In the genomic region with DNA sequence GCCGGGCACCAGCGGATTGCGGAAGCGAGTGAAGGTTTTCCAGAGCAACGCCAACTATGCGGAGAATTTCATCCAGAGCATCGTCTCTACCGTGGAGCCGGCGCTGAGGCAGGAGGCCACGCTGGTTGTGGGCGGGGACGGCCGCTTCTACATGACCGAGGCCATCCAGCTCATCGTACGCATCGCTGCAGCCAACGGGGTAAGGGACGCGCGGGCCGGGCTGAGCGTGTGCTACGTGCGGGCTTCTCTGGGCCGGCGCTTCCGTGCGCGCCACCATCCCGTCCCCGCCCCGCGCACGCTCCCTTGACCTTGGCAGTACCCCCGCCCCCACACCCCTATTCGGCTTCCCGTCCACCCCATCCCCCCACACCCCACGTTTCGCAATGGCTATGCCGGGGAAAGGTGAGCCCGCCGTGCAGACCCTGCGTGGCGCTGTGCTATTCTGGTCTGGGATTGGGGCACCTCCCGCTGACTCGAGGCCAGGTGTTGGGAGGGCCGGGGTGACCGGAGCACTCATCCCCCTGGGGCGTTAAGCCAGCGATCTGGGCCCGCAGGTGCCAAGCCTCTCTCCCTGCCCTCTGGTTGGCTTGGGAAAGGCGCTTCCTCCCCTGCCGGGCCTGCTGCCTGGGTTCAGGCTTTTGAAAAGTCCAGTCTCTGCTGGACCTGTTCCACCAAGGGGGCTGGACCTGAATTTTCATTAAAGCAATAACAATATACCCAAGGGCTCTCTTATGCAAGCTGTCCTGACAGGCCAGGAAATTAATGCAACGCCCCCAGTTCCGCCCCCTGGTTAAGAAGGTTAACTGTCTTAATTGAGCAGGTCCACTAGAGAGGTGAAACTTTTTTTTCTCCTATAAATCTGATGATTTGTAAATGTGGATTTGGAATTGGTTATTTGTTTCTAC, we compare ENCODE assay signal across 8 mouse cellular contexts. TPM values are rescaled to one million over a fixed set of nuclear protein-coding genes. Genes with fewer than 3 reads are reported as not detected.
DNase-seq lines count a peak whose midpoint lies in the region; ATAC-seq lines count a peak whose summit lies in the region.

Itgb3bp (minus strand) TSS at position 201 of the 905 bp plus-strand sequence.

- DNase-seq in adrenal gland, adult 18-20 months (ENCODE audit: low spot score in 2 of 2) = peak; percentile 70 to 85
- peak; percentile 89 for DNase-seq in embryo, embryonic 10 days (ENCODE audit: low spot score)
- DNase-seq in gastrocnemius, postnatal 25 days = peak; percentile 94
- DNase-seq in intestine, embryonic 14.5 days (ENCODE audit: low spot score) = peak; percentile 90
- DNase-seq in left cerebral cortex, postnatal 25 days (ENCODE audit: low spot score in 2 of 2) = peak; percentile 74 to 77
- peak; percentile 81 for DNase-seq in mesoderm, embryonic 11.5 days (ENCODE audit: low read depth, low spot score)
- DNase-seq in right cerebral cortex, postnatal 4 days = peak; percentile 64
- peak; percentile 85 for DNase-seq in yolk sac, embryonic 10.5 days (ENCODE audit: low spot score)

- H3K27me3 ChIP-seq in intestine, embryonic 14.5 days (replicated peaks; ENCODE audit: control insufficient read depth, insufficient read depth, low read length) = no peaks in the 10 kb centered on the region

- under 1% methylated on average over 57 of the region's 57 CpGs for WGBS in intestine, embryonic 14.5 days

- no peaks in the 10 kb centered on the region for H3K36me3 ChIP-seq in intestine, embryonic 14.5 days (ENCODE audit: control insufficient read depth, insufficient read depth, low read length)

- peak within 1 kb of the TSS; percentile 89 for H3K4me2 ChIP-seq in intestine, embryonic 14.5 days (ENCODE audit: low read length)

- H3K9me3 ChIP-seq in intestine, embryonic 14.5 days (ENCODE audit: control insufficient read depth, low read length) = no peaks in the 10 kb centered on the region

- H3K4me1 ChIP-seq in intestine, embryonic 14.5 days (replicated peaks; ENCODE audit: control insufficient read depth, insufficient read depth, low read length) = no peaks in the 10 kb centered on the region; the same call in 1 of the 2 replicates

- peak; percentile 95 for ATAC-seq in intestine, embryonic 14.5 days (replicated peaks; ENCODE audit: low FRiP score, low TSS enrichment, low read depth)

- H3K4me3 ChIP-seq in intestine, embryonic 14.5 days (ENCODE audit: low read depth, low read length) = peak within 1 kb of the TSS; percentile 68

- intact Hi-C loops in left cerebral cortex, postnatal 25 days (cut with DNase I) = no loop called here

- peak within 1 kb of the TSS; percentile 74 for H3K9ac ChIP-seq in intestine, embryonic 14.5 days (ENCODE audit: low read length)

- H3K27ac ChIP-seq in intestine, embryonic 14.5 days (ENCODE audit: low read depth) = peak within 1 kb of the TSS; percentile 94

RNA-seq across cellular contexts. Expression of gene Itgb3bp, which starts in this region (rescaled TPM):
- total RNA-seq in adrenal gland, adult 18-20 months (2021) = 1 to 10 TPM; 4.9 to 5.9 TPM
- 1 to 10 TPM; 3.6 to 4.7 TPM for total RNA-seq in gastrocnemius, postnatal 25 days (2021)
- polyA plus RNA-seq in intestine, embryonic 14.5 days (2014; fragmentation: Nextera tagmentation; extraction: Ambion mirVana) = 36.2 and 39.9 TPM in 2 replicates
- 1 to 10 TPM; 3.3 to 3.9 TPM for total RNA-seq in left cerebral cortex, postnatal 25 days (2021)

Comparison
In these comparisons a context has a peak if more than half of its experiments do, and no peak if none do; other contexts are left out.
1. Peak in every context shown above with its lines: DNase-seq, ATAC-seq, H3K4me3 ChIP-seq and H3K27ac ChIP-seq.